Mouse (Mus musculus): ENCODE results near the gene Sema4d. TPM values are rescaled to one million over a fixed set of nuclear protein-coding genes. Genes with fewer than 3 reads are reported as not detected.

Gene Sema4d
- total and polyA plus RNA-seq, 3 experiments: 12.8 to 67.1 (median 16.7) TPM

- Histone ChIP-seq H3K4me1 (ENCODE audit: control insufficient read depth in 1 of 2, insufficient read depth in 2 of 2) (peaks cover 33 to 63% of the 10 kb centered on the region in 2 experiments), H3K9me3 (replicated peaks; ENCODE audit: low read length) (no peaks in the 10 kb centered on the region), H3K36me3 (replicated peaks in 1 of 2; ENCODE audit: control insufficient read depth in 1 of 2, insufficient read depth in 1 of 2, low read length in 1 of 2) (peaks cover 4 to 53% of the 10 kb centered on the region in 2 experiments), H3K4me2 (ENCODE audit: insufficient read depth, low read depth, poor library complexity, severe bottlenecking) (no peak overlapping the region), H3K79me2 (replicated peaks; ENCODE audit: control insufficient read depth, extremely low read depth, insufficient read depth, poor library complexity, severe bottlenecking) (peaks cover 5% of the 10 kb centered on the region; the same call in 1 of the 2 replicates), H3K27me3 (replicated peaks) (no peaks in the 10 kb centered on the region), H3K4me3 (replicated peaks in 1 of 3; ENCODE audit: low read depth in 2 of 3, low read length in 2 of 3, poor library complexity in 1 of 3) (no peak overlapping the region), H3K27ac (ENCODE audit: insufficient read depth, low read depth) (no peak overlapping the region), H3K9ac (ENCODE audit: insufficient read depth, low read depth) (no peak overlapping the region)
- in situ Hi-C loops (cut with MboI; ENCODE audit: low pct_ligation_motif_present, low pct_unique_long_range_greater_than_20kb, low sequenced_read_pairs): no loop called here
- dilution Hi-C loops (cut with MboI; ENCODE audit: extremely low pct_ligation_motif_present, extremely low pct_unique_long_range_greater_than_20kb, low sequenced_read_pairs): no loop called here
- TF ChIP-seq PAX5 (IDR thresholded peaks at IDR 0.05; ENCODE audit: low read length) (no peak), IRF4 (IDR thresholded peaks at IDR 0.05; ENCODE audit: low read depth, low read length) (no peak), HCFC1 (IDR thresholded peaks at IDR 0.05; ENCODE audit: low read depth, low read length) (no peak), BHLHE40 (IDR thresholded peaks at IDR 0.05; ENCODE audit: low read depth, low read length) (peak; percentile 76), MAZ (IDR thresholded peaks at IDR 0.05; ENCODE audit: low read depth, low read length) (no peak)
- no peak for DNase-seq (ENCODE audit: extremely low read depth)
Observed at GRCm38 (mm10) chr13:51758428-51758827, 35.1 kb downstream of the Sema4d start.

GRCm38 (mm10) chr13:51757099-51757498 is 36.4 kb downstream of the Sema4d start:
- Histone ChIP-seq H3K9me3 (replicated peaks; ENCODE audit: low read length) (no peaks in the 10 kb centered on the region), H3K27ac (ENCODE audit: insufficient read depth, low read depth) (no peak overlapping the region), H3K27me3 (replicated peaks) (no peaks in the 10 kb centered on the region), H3K79me2 (replicated peaks; ENCODE audit: control insufficient read depth, extremely low read depth, insufficient read depth, poor library complexity, severe bottlenecking) (peaks cover 5% of the 10 kb centered on the region; the same call in 1 of the 2 replicates), H3K4me1 (ENCODE audit: control insufficient read depth in 1 of 2, insufficient read depth in 2 of 2) (peaks cover 45 to 75% of the 10 kb centered on the region in 2 experiments), H3K4me3 (replicated peaks in 1 of 3; ENCODE audit: low read depth in 2 of 3, low read length in 2 of 3, poor library complexity in 1 of 3) (no peak overlapping the region), H3K9ac (ENCODE audit: insufficient read depth, low read depth) (no peak overlapping the region), H3K4me2 (ENCODE audit: insufficient read depth, low read depth, poor library complexity, severe bottlenecking) (no peak overlapping the region), H3K36me3 (replicated peaks in 1 of 2; ENCODE audit: control insufficient read depth in 1 of 2, insufficient read depth in 1 of 2, low read length in 1 of 2) (peaks cover 0 to 47% of the 10 kb centered on the region in 2 experiments)
- DNase-seq (ENCODE audit: extremely low read depth): no peak
- dilution Hi-C loops (cut with MboI; ENCODE audit: extremely low pct_ligation_motif_present, extremely low pct_unique_long_range_greater_than_20kb, low sequenced_read_pairs): no loop called here
- TF ChIP-seq MEF2A (IDR thresholded peaks at IDR 0.05; ENCODE audit: borderline replicate concordance, low read depth, low read length): no peak
- TF ChIP-seq HCFC1 (IDR thresholded peaks at IDR 0.05; ENCODE audit: low read depth, low read length): no peak
- TF ChIP-seq ETS1 (conservative IDR thresholded peaks at IDR 0.05; ENCODE audit: low read depth, low read length): no peak
- no peak for TF ChIP-seq USF1 (IDR thresholded peaks at IDR 0.05; ENCODE audit: low read depth, low read length)
- no peak for TF ChIP-seq E2F4 (IDR thresholded peaks at IDR 0.05; ENCODE audit: insufficient replicate concordance, low read depth, low read length)
- no peak for TF ChIP-seq JUN (IDR thresholded peaks at IDR 0.05; ENCODE audit: insufficient read depth, low read depth, low read length)
- no peak for TF ChIP-seq CHD1 (IDR thresholded peaks at IDR 0.05; ENCODE audit: low read depth, low read length)
- TF ChIP-seq CTCF (conservative IDR thresholded peaks at IDR 0.05 in 1 of 2, IDR thresholded peaks at IDR 0.05 in 1 of 2; ENCODE audit: low read depth in 2 of 2, low read length in 2 of 2): no peak
- no peak for TF ChIP-seq ZMIZ1 (IDR thresholded peaks at IDR 0.05; ENCODE audit: low read depth, low read length)
- TF ChIP-seq MXI1 (IDR thresholded peaks at IDR 0.05; ENCODE audit: low read depth, low read length): no peak
- no peak for TF ChIP-seq KAT2A (IDR thresholded peaks at IDR 0.05; ENCODE audit: insufficient replicate concordance, low read length)
- no peak for TF ChIP-seq MAZ (IDR thresholded peaks at IDR 0.05; ENCODE audit: low read depth, low read length)
- no peak for TF ChIP-seq EP300 (IDR thresholded peaks at IDR 0.05; ENCODE audit: low read length)
- TF ChIP-seq RAD21 (IDR thresholded peaks at IDR 0.05; ENCODE audit: low read depth, low read length): no peak
- TF ChIP-seq USF2 (conservative IDR thresholded peaks at IDR 0.05; ENCODE audit: low read depth, low read length): no peak
- TF ChIP-seq TBP (conservative IDR thresholded peaks at IDR 0.05; ENCODE audit: low read depth, low read length): no peak
- TF ChIP-seq UBTF (IDR thresholded peaks at IDR 0.05; ENCODE audit: low read depth, low read length): no peak
- in situ Hi-C loops (cut with MboI; ENCODE audit: low pct_ligation_motif_present, low pct_unique_long_range_greater_than_20kb, low sequenced_read_pairs): no loop called here

Measured in CH12.LX (cell line).